Mouse (Mus musculus) ES-Bruce4 (cell line): ENCODE results near the gene G0s2. TPM values are rescaled to one million over a fixed set of nuclear protein-coding genes. Genes with fewer than 3 reads are reported as not detected.

Source experiments
- H3K27ac ChIP-seq: 2 replicates; pipeline ENCODE4 v1.5.1; 2012; ENCODE audit warnings: low read length, inconsistent platforms; ENCODE audit not compliant: insufficient read depth
- H3K27me3 ChIP-seq: 2 replicates; pipeline ENCODE4 v1.6.1; 2012; ENCODE audit warnings: mild to moderate bottlenecking, low read length, inconsistent platforms; ENCODE audit not compliant: control insufficient read depth, poor library complexity, insufficient read depth, severe bottlenecking
- H3K36me3 ChIP-seq: 2 replicates; pipeline ENCODE4 v1.6.1; 2012; ENCODE audit warnings: inconsistent platforms, mild to moderate bottlenecking, low read length, moderate library complexity; ENCODE audit not compliant: control insufficient read depth, poor library complexity, insufficient read depth, severe bottlenecking
- H3K4me1 ChIP-seq: one replicate; pipeline ENCODE4 v1.8.1; 2011; ENCODE audit warnings: low read length; ENCODE audit not compliant: control insufficient read depth, insufficient read depth
- H3K4me3 ChIP-seq: 2 replicates; pipeline ENCODE4 v1.5.1; 2011; ENCODE audit warnings: low read depth, mild to moderate bottlenecking, low read length
- H3K9ac ChIP-seq: 2 replicates; pipeline ENCODE4 v1.6.1; 2012; ENCODE audit warnings: low read depth, mild to moderate bottlenecking, inconsistent platforms; ENCODE audit not compliant: poor library complexity, severe bottlenecking
- H3K9me3 ChIP-seq: replicated peaks from 2 replicates; pipeline ENCODE4 v1.6.1; 2012; ENCODE audit warnings: mild to moderate bottlenecking, low read length, inconsistent platforms; ENCODE audit not compliant: control insufficient read depth, poor library complexity, insufficient read depth, severe bottlenecking
- CTCF ChIP-seq: IDR thresholded peaks from one replicate; pipeline ENCODE4 v1.8.1; 2011; ENCODE audit warnings: low read depth, low read length
- EP300 ChIP-seq: IDR thresholded peaks from 2 replicates; pipeline ENCODE4 v1.6.1; 2011; ENCODE audit warnings: low read depth, low read length; ENCODE audit not compliant: insufficient read depth
- POLR2A ChIP-seq: IDR thresholded peaks from one replicate; pipeline ENCODE4 v1.8.1; 2011; ENCODE audit warnings: low read length; ENCODE audit not compliant: insufficient read depth
- polyA plus RNA-seq: library from polyadenylated mRNA; stranded (reverse); fragments of >200 nt; gene quantifications from 2 replicates; pipeline ENCODE4 v1.2.4, GENCODE M21; 2011; ENCODE audit warnings: low read depth; ENCODE audit not compliant: missing spikeins, insufficient read depth, insufficient read length

G0s2 gene
- polyA plus RNA-seq, 1 experiment, result not detected

DNA sequence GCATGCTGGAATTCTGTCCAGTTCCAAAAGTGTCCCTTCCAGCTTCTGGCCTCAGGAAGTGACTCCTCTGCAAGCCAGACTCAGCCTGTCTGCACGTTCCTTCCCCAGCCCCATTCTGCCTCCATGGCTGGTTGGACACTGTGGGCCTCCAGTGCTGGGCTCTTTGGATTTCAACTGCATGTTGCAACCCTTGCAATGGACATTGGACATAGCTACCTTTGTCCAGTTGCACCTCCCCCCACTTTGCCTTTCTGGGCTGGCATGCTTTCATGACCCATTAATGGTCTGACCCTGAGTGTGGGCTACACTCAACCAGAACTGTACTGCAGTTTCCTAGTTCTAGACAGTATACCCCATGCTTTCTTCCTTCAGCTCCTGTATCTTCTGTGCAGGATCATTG is 38.6 kb upstream of the G0s2 start:
- Histone ChIP-seq H3K36me3 (no peaks in the 10 kb centered on the region), H3K27ac (no peak overlapping the region), H3K4me1 (no peaks in the 10 kb centered on the region), H3K9me3 (no peaks in the 10 kb centered on the region), H3K27me3 (no peaks in the 10 kb centered on the region), H3K4me3 (no peak overlapping the region), H3K9ac (no peak overlapping the region)
- TF ChIP-seq CTCF (no peak), POLR2A (no peak), EP300 (no peak)

DNA sequence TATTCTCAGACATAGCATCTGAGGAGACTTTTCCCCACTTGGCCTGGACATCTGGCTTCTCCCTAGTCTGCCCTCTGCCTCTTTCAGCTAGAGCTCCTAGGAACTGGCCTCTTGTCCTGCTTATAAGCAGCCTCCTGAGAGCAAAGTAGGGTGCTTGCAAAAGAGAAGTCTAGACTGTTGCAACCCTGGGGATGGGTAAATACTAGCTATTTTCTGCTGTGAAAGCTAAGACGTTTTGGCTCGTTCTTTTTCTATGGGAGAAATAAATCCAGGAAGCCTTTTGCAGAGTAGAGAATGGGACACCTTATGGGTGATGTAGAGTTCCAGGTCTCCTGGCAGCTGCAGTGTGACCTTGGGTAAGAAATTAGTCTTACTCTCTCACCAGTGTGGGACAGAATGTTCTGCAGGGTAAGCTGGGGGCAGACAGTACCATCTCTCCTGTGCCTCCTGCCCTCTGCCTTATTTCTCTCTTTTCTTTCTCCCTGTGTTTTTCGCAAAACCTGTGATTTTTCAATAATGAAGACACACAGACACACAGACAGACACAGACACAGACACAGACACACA is 37.6 kb upstream of the G0s2 start:
- H3K27me3 ChIP-seq, result no peaks in the 10 kb centered on the region
- H3K9ac ChIP-seq, result no peak overlapping the region
- no peaks in the 10 kb centered on the region for H3K9me3 ChIP-seq
- no peak overlapping the region for H3K27ac ChIP-seq
- TF ChIP-seq CTCF (no peak), POLR2A (no peak), EP300 (no peak)
- no peaks in the 10 kb centered on the region for H3K4me1 ChIP-seq
- H3K36me3 ChIP-seq, result no peaks in the 10 kb centered on the region
- H3K4me3 ChIP-seq, result no peak overlapping the region

DNA sequence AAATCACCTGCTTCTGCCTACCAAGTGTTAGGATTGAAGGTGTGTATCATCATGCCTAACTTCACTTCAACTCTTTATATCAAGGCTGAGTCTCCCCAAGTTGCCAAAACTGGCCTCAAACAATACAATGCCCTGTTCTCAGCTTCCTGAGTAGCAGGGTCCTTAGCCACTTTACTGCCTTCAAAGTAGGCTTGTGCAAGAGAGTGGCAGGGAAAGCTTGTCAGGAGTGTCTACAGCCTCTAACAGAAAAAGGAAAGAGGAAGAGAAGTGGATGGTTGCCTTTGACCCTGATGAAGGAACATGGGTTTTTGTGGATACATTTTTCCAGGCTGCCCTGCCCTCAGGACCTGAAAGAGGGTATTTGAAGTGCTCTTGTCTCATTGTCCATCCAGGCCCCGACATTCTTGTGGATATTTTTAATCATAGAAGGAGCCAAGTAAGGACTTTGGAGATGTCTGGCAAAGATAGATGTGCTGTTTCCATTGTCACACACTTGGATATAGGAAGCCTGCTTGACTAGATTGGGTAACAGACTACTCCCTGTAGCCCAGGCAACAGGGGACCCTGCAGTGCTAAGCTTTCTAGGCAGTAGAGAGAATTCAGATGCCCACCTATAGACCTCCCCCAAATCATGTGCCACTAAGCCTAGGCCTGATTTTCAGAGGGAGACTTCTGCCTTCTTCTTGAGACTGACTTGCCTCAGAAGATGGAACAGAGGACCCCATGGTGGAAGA is 36.9 kb upstream of the G0s2 start:
- no peaks in the 10 kb centered on the region for H3K4me1 ChIP-seq
- H3K36me3 ChIP-seq, result no peaks in the 10 kb centered on the region
- H3K9ac ChIP-seq, result no peak overlapping the region
- no peaks in the 10 kb centered on the region for H3K9me3 ChIP-seq
- H3K4me3 ChIP-seq, result no peak overlapping the region
- H3K27me3 ChIP-seq, result no peaks in the 10 kb centered on the region
- no peak for TF ChIP-seq EP300
- TF ChIP-seq CTCF, result no peak
- no peak for TF ChIP-seq POLR2A
- H3K27ac ChIP-seq, result no peak overlapping the region

DNA sequence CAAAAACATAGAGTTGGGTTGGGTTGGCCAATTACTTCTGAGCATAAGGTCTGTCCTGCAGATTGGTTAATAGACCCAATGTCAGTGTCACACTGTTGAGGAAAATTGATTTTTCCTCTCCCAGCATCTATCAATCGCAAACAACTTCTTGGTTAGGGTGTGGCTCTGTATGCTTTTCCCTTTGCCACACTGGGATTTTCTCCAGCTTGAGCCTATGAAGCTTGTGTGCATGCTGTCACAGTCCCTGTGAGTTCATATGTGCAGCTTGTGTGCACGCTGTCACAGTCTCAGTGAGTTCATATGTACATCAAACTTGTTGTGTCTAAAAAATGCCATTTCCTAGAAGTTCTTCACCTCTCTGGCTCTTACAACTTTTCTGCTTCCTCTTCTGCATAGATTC is 33.8 kb upstream of the G0s2 start:
- H3K27me3 ChIP-seq, result no peaks in the 10 kb centered on the region
- H3K4me3 ChIP-seq, result no peak overlapping the region
- no peaks in the 10 kb centered on the region for H3K9me3 ChIP-seq
- TF ChIP-seq POLR2A, result no peak
- TF ChIP-seq CTCF, result no peak
- no peak for TF ChIP-seq EP300
- no peaks in the 10 kb centered on the region for H3K36me3 ChIP-seq
- no peaks in the 10 kb centered on the region for H3K4me1 ChIP-seq
- no peak overlapping the region for H3K9ac ChIP-seq
- H3K27ac ChIP-seq, result no peak overlapping the region

DNA sequence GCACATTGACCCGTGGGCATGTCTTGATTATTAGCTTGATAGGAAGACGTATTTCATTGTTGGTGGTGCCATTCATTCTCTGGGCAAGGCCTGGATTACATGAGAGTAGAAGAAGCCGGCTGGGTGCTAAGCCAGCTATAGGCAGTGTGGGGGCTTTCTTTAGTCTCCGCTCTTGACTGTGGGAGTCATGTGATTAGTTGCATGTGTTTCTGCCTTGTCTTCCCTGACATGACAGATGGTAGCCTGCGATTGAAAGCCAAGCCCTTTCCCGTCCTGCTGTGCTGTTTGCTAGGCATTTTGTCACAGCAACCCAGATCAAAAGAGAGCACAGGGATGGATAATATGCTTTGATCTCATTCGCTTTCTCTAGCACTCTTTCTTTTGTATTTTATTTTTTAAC is 32.4 kb upstream of the G0s2 start:
- H3K9ac ChIP-seq, result no peak overlapping the region
- no peaks in the 10 kb centered on the region for H3K4me1 ChIP-seq
- no peak overlapping the region for H3K4me3 ChIP-seq
- no peaks in the 10 kb centered on the region for H3K36me3 ChIP-seq
- H3K27me3 ChIP-seq, result no peaks in the 10 kb centered on the region
- no peak overlapping the region for H3K27ac ChIP-seq
- TF ChIP-seq EP300, result no peak
- TF ChIP-seq CTCF, result no peak
- no peak for TF ChIP-seq POLR2A
- no peaks in the 10 kb centered on the region for H3K9me3 ChIP-seq

DNA sequence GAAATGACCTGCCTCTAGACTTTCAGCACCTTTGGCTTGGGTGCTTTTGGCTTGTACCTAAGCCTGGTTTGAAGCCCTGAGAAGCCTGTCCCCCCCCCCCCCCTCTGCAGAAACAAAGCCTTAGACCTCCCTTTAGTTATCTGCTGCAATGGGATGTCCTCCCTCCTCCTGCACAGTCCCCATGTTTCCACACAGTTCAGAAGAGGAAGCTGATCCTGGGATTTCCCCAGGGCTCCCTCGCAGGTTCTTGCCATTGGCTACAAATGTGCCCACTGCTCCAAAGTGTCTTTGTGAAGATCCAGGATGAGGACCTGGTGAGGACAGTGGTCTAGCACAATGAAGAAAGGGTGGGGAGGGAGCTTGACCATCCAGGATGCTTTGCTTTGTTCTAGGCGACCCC is 30.1 kb upstream of the G0s2 start:
- TF ChIP-seq EP300 (no peak), POLR2A (no peak), CTCF (no peak)

More for the DNA sequence above, 30.1 kb upstream of the G0s2 start:
- Histone ChIP-seq H3K9ac (no peak overlapping the region), H3K27ac (no peak overlapping the region), H3K36me3 (no peaks in the 10 kb centered on the region), H3K27me3 (no peaks in the 10 kb centered on the region), H3K4me3 (no peak overlapping the region), H3K9me3 (no peaks in the 10 kb centered on the region), H3K4me1 (no peaks in the 10 kb centered on the region)
